8 mouse cellular contexts compared by ENCODE assay signal in genomic region chr11:11823980-11824911, GRCm38 (mm10). TPM values are rescaled to one million over a fixed set of nuclear protein-coding genes. Genes with fewer than 3 reads are reported as not detected.
DNase-seq lines count a peak whose midpoint lies in the region; ATAC-seq and TF ChIP-seq lines count a peak whose summit lies in the region.

No protein-coding gene starts in this region.

- TF ChIP-seq EP300 in ES-Bruce4 (IDR thresholded peaks at IDR 0.05; ENCODE audit: insufficient read depth, low read depth, low read length): no peak

- DNase-seq in heart, adult 8-10 months (ENCODE audit: low spot score): peak; percentile 51
- no peak for DNase-seq in left cerebral cortex, adult 11 months (ENCODE audit: low spot score)
- no peak for DNase-seq in left cerebral cortex, postnatal 4 days

- no peak overlapping the region for H3K4me2 ChIP-seq in forebrain, embryonic 12.5 days
- no peak overlapping the region for H3K4me2 ChIP-seq in forebrain, embryonic 16.5 days (ENCODE audit: low read length)
- H3K4me2 ChIP-seq in limb, embryonic 15.5 days: no peak overlapping the region

- H3K9me3 ChIP-seq in forebrain, embryonic 12.5 days: no peaks in the 10 kb centered on the region
- no peaks in the 10 kb centered on the region for H3K9me3 ChIP-seq in forebrain, embryonic 16.5 days (ENCODE audit: control insufficient read depth, low read length)
- H3K9me3 ChIP-seq in ES-Bruce4 (replicated peaks; ENCODE audit: control insufficient read depth, insufficient read depth, low read length, poor library complexity, severe bottlenecking): peaks cover 28% of the 10 kb centered on the region
- H3K9me3 ChIP-seq in limb, embryonic 15.5 days: no peaks in the 10 kb centered on the region

- intact Hi-C loops in left cerebral cortex, postnatal 4 days (cut with DNase I): no loop called here

- TF ChIP-seq POLR2A in ES-Bruce4 (IDR thresholded peaks at IDR 0.05; ENCODE audit: insufficient read depth, low read length): no peak

- no peaks in the 10 kb centered on the region for H3K36me3 ChIP-seq in forebrain, embryonic 12.5 days (replicated peaks)
- H3K36me3 ChIP-seq in forebrain, embryonic 16.5 days (ENCODE audit: control insufficient read depth, insufficient read depth): no peaks in the 10 kb centered on the region
- H3K36me3 ChIP-seq in ES-Bruce4 (ENCODE audit: control insufficient read depth, insufficient read depth, low read length, poor library complexity, severe bottlenecking): no peaks in the 10 kb centered on the region
- no peaks in the 10 kb centered on the region for H3K36me3 ChIP-seq in limb, embryonic 15.5 days

- no peak overlapping the region for H3K4me3 ChIP-seq in forebrain, embryonic 12.5 days (replicated peaks)
- no peak overlapping the region for H3K4me3 ChIP-seq in forebrain, embryonic 16.5 days (replicated peaks; ENCODE audit: low read length)
- no peak overlapping the region for H3K4me3 ChIP-seq in ES-Bruce4 (ENCODE audit: low read depth, low read length)
- H3K4me3 ChIP-seq in limb, embryonic 15.5 days: no peak overlapping the region

- peak overlapping the region; percentile 63 for H3K27ac ChIP-seq in forebrain, embryonic 12.5 days
- no peak overlapping the region for H3K27ac ChIP-seq in forebrain, embryonic 16.5 days (ENCODE audit: low read length)
- H3K27ac ChIP-seq in ES-Bruce4 (ENCODE audit: insufficient read depth, low read length): peak overlapping the region; percentile 13
- H3K27ac ChIP-seq in limb, embryonic 15.5 days: peak overlapping the region; percentile 95

- H3K4me1 ChIP-seq in forebrain, embryonic 12.5 days: peaks cover 69% of the 10 kb centered on the region
- peaks cover 32% of the 10 kb centered on the region for H3K4me1 ChIP-seq in forebrain, embryonic 16.5 days (replicated peaks; ENCODE audit: control insufficient read depth, insufficient read depth, low read length)
- peaks cover 3% of the 10 kb centered on the region for H3K4me1 ChIP-seq in ES-Bruce4 (ENCODE audit: control insufficient read depth, insufficient read depth, low read length)
- peaks cover 72% of the 10 kb centered on the region for H3K4me1 ChIP-seq in limb, embryonic 15.5 days

- no peaks in the 10 kb centered on the region; the same call in 1 of the 2 replicates for H3K27me3 ChIP-seq in forebrain, embryonic 12.5 days
- H3K27me3 ChIP-seq in forebrain, embryonic 16.5 days (replicated peaks; ENCODE audit: control insufficient read depth, insufficient read depth, low read length): no peaks in the 10 kb centered on the region
- H3K27me3 ChIP-seq in ES-Bruce4 (ENCODE audit: control insufficient read depth, insufficient read depth, low read length, poor library complexity, severe bottlenecking): no peaks in the 10 kb centered on the region
- no peaks in the 10 kb centered on the region for H3K27me3 ChIP-seq in limb, embryonic 15.5 days

- ATAC-seq in forebrain, embryonic 12.5 days (ENCODE audit: low FRiP score): no peak
- no peak for ATAC-seq in forebrain, embryonic 16.5 days
- ATAC-seq in limb, embryonic 15.5 days (ENCODE audit: insufficient number of reproducible peaks, low FRiP score, low TSS enrichment, low read depth): peak; percentile 45
- no peak for ATAC-seq in CD4-positive, CD25-positive, alpha-beta regulatory T cell, adult 4 months

- H3K9ac ChIP-seq in forebrain, embryonic 12.5 days: no peak overlapping the region
- no peak overlapping the region for H3K9ac ChIP-seq in forebrain, embryonic 16.5 days (replicated peaks; ENCODE audit: low read depth, low read length)
- peak overlapping the region; percentile 44; the same call in 1 of the 2 replicates for H3K9ac ChIP-seq in ES-Bruce4 (ENCODE audit: low read depth, poor library complexity, severe bottlenecking)
- no peak overlapping the region for H3K9ac ChIP-seq in limb, embryonic 15.5 days

- TF ChIP-seq CTCF in ES-Bruce4 (IDR thresholded peaks at IDR 0.05; ENCODE audit: low read depth, low read length): no peak

- WGBS in forebrain, embryonic 12.5 days: 25% methylated on average over 12 of the region's 12 CpGs
- 34% methylated on average over 12 of the region's 12 CpGs for WGBS in forebrain, embryonic 16.5 days
- WGBS in limb, embryonic 15.5 days: 39% methylated on average over 12 of the region's 12 CpGs

RNA-seq across cellular contexts. Expression of gene Fignl1, which starts 15.5 kb away (rescaled TPM):
- 76.3 and 80.5 TPM in 2 replicates for polyA plus RNA-seq in forebrain, embryonic 12.5 days (2016; fragmentation: Nextera tagmentation; extraction: Ambion mirVana)
- 25.5 and 28.6 TPM in 2 replicates for polyA plus RNA-seq in forebrain, embryonic 16.5 days (2015; fragmentation: Nextera tagmentation; extraction: Ambion mirVana)
- polyA plus RNA-seq in ES-Bruce4 (2011; ENCODE audit: insufficient read depth, insufficient read length, low read depth, missing spikeins): 89.3 and 93.2 TPM in 2 replicates
- total RNA-seq in heart, adult 8-10 months (2022): under 1 TPM; 0.28 to 0.46 (median 0.37) TPM
- polyA plus RNA-seq in limb, embryonic 15.5 days (2015; fragmentation: Nextera tagmentation; extraction: Ambion mirVana): 41.8 and 43.2 TPM in 2 replicates
- polyA plus RNA-seq in CD4-positive, CD25-positive, alpha-beta regulatory T cell, adult 4 months (2017; shearing (Covaris generic)): 10 to 100 TPM in 1 of 2 experiments, 1 to 10 TPM in 1; 8.3 to 13.4 TPM
- total RNA-seq in left cerebral cortex, postnatal 4 days (2021): 1 to 10 TPM; 3.6 to 5.6 TPM
